Mouse (Mus musculus): Measurements from ENCODE around the gene Nck1.

Nck1 gene

GRCm38 (mm10) chr9:100535618-100536262 is 10.2 kb downstream of the Nck1 start:
- no peak for DNase-seq (ENCODE audit: extremely low read depth, low read depth)

- DNase-seq (ENCODE audit: extremely low read depth, low read depth): no peak
These were observed 11.2 kb downstream of the Nck1 start for GRCm38 (mm10) chr9:100534686-100535085.

- no peak for DNase-seq (ENCODE audit: extremely low read depth, low read depth)
These were observed 13.0 kb downstream of the Nck1 start for GRCm38 (mm10) chr9:100532847-100533505.

DNA sequence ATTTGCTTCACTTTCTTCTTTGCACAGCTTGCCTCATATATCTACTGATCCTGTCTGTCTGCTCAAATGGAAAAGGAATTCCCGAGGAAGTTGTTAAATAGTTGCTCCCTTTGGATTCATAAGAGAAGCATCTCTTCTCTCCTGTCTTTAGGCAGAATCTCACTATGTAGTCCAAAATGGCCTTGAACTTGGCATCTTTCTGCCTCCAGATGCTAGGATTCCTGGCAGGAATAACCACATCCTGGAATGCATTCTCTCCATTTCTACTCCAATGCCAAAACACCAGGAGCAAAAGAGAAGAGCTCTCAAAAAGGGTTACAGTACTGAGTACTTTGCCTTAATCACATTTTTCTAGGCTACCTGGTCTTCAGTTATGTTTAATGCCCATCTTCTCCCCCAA is 14.6 kb downstream of the Nck1 start:
- no peak for DNase-seq (ENCODE audit: extremely low read depth, low read depth)

DNA sequence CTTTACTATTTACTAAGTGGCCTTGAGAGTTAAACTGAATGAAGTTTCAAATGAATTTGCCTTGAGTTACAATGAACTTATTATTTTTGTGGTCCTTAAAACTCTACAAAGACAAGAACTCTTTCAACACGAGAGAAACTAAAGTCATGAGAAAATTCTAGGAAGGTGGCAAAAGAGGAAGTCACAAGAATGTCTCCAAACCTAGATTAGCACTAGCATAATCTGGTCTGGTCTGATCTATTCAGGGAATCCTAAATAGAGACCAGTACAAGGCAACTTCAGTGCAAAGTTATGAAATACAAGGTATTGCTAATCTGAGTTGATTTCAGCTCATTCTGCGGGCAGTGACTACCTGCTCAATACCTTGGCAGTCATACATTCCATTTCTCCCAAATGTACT is 20.7 kb downstream of the Nck1 start:
- no peak for DNase-seq (ENCODE audit: extremely low read depth, low read depth)

- DNase-seq (ENCODE audit: extremely low read depth, low read depth): no peak
These were observed 23.9 kb downstream of the Nck1 start for GRCm38 (mm10) chr9:100522029-100522428.

DNA sequence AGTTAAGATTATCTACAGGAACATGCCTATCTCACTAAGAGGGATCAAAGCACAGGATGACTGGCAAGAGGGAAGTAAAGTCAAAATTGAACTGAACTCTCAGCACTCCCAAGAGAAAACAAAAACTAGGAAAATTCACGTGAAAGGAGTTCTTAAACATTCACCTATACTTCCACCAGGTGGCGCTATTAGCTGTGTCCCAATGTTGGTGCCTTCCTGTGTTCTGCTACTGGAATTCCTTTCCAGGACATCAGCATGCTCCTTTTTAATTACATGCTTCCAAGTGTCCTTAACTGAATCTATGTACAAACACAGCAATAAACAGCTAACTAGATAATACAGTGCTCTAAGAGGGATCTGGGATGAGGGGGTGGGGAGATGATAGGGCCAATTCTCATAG is 25.3 kb downstream of the Nck1 start:
- DNase-seq (ENCODE audit: extremely low read depth, low read depth): no peak

DNA sequence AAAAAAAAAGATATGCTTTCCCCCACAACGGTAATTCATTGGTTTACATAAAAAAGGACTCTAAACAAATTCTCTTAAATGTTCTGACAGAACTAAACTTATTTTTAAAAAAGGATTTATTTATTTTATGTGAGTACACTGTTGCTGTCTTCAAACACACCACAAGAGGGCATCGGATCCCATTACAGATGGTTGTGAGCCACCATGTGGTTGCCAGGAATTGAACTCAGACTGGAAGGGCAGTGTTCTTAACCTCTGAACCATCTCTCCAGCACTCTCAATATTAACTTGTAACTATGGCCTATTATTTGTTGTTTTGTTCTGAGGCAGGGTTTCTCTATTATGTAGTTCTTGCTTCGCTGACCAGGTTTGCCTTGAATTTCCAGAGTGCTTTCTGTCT is 25.9 kb downstream of the Nck1 start:
- no peak for DNase-seq (ENCODE audit: extremely low read depth, low read depth)

- DNase-seq (ENCODE audit: extremely low read depth, low read depth): no peak
These were observed 38.4 kb downstream of the Nck1 start for GRCm38 (mm10) chr9:100507581-100507980.

- no peak for DNase-seq (ENCODE audit: extremely low read depth, low read depth)
These were observed 39.3 kb downstream of the Nck1 start for GRCm38 (mm10) chr9:100506652-100507051.

- no peak for DNase-seq (ENCODE audit: extremely low read depth, low read depth)
These were observed 40.4 kb downstream of the Nck1 start for GRCm38 (mm10) chr9:100505498-100505897.

DNA sequence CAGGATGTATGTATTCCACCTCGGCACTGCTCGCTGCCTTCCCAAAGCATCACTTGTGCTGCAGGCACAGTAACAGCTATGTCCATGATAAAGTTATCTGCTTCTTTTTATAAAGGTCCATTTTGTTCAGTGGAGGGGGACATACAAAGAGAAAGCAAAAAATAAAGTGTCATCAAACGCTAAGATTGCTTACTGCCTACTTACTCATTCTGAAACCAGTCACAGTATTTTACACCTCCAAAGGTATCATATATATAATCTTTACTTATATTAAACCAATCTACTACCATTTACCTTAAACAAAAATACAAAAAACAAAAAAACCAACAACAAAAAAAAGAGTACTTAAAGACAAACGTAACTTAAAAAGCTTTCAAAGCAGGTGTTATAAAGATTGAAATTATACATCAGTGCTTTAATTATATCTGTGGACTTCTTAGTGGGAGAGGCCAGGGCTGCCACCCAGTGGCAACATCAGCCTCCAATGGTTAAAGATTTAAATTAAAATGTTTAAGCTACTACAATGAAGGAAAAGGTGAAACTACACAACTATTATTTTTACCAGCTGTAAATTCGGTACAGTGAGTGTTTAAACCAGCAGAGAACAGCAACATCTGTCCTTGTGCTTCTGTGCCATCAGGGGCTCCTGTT is 52.2 kb downstream of the Nck1 start:
- no peak for DNase-seq (ENCODE audit: extremely low read depth, low read depth)

DNA sequence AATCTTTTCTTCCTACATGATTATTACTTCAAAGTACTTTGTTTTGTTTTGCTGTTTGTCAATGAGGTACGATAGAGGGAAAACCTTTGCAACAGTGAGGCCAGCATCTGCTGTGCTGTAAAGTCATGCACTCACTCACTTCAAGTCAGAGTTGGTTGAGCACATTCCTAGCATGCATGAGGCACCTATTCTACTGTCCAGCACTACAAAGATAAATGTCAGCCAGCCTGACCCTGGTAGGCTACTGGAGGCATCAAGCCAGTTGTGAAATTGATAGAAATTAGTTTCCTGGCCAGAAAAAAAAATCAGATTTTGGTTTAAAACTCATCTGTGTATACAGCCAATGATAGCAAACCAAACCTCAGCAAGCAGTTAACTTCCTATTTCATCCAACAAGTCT is 54.5 kb downstream of the Nck1 start:
- DNase-seq (ENCODE audit: extremely low read depth, low read depth): no peak

DNA sequence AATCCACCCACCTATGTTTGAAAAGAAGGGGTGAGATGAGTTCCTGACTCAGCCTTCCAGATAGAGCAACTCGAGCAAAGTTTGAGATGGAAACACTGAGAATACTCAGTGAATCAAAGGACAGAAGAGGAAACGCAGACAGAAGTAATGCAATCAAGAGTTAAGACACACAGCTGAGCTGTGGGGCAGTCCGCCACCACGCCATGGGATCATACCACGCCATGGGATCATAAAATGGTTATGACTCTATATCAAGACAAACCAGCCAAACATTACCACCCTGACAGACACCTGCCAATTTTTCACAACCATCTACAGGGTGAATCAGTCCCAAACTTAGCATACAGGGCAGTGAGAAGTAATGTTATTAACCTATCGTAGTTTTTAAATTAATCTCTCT is 57.0 kb downstream of the Nck1 start:
- no peak for DNase-seq (ENCODE audit: extremely low read depth, low read depth)

DNA sequence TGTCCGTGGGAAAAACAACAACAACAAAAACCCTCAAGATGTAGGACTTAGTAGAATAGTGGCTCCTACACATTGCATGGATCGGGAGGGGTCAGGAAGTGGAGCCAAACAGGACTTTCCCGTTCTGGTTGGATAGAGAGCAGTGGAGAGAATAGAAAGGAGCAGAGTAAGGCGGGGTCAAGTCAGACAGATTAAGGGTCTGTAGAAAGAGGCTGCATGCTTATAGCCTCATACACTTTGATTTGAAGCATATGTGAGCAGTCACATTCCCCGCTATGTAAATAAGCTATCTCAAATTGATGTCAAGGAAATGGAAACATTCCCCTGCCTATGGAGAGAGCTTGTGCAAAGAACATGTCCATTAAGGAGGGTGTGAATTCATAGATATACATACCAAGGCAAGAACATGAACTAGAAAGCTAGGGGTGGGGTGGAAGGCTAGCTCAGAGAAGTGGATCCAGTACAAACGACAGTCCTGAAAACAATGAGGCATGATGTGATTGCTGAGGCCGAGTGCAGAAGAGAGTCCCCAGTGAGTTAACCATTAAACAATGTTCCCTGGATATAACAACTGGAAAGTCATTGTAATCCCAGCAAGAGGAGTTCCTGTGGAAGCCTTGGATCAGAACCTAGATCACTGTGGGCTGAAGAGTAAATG is 57.7 kb downstream of the Nck1 start:
- no peak for DNase-seq (ENCODE audit: extremely low read depth, low read depth)

- no peak for DNase-seq (ENCODE audit: extremely low read depth, low read depth)
These were observed 59.5 kb downstream of the Nck1 start, which contains the start of gene Il20rb for GRCm38 (mm10) chr9:100486431-100486830. Gene Il20rb, minus strand, starts transcription at chr9:100486788.

GRCm38 (mm10) chr9:100483318-100483717 is 62.6 kb downstream of the Nck1 start:
- no peak for DNase-seq (ENCODE audit: extremely low read depth, low read depth)

DNA sequence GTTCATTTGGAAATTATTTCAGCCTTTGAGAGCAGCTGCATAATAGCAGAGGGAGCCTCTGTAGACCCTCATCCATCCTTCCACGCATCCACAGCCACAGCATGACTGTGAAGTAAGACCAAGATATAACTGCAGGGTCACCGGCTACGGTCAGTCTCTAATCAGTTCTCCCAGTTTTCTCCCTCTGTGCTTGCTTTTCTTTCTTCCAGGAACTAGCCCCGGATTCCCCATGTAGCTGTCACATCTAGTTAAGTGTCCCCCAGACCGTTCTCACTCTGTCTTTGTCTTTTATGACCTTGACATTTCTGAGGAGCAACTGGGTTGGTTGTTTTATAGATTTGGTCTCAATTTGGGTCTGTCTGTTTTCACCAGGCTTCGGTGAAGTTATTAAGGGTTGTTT is 64.3 kb downstream of the Nck1 start:
- DNase-seq (ENCODE audit: extremely low read depth, low read depth): no peak

DNA sequence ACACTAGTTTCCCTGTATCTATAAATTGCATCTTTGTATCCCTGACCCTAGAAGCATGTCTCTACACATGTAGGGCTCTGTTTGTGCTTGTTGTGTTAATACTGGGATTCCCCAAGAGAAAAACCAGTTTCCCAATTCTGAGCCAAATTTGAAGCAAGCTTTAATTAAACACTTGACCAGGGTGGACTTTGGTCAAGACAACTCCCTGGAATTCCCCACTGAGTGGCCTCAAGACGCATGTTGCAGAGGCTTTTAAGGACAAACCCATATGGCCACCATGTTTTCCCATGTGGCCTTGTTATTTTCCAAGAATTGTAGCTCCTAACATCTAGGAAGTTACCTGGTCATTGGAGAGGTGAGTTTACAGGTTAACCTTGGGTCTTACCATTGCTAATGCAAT is 71.9 kb downstream of the Nck1 start:
- no peak for DNase-seq (ENCODE audit: extremely low read depth, low read depth)

DNA sequence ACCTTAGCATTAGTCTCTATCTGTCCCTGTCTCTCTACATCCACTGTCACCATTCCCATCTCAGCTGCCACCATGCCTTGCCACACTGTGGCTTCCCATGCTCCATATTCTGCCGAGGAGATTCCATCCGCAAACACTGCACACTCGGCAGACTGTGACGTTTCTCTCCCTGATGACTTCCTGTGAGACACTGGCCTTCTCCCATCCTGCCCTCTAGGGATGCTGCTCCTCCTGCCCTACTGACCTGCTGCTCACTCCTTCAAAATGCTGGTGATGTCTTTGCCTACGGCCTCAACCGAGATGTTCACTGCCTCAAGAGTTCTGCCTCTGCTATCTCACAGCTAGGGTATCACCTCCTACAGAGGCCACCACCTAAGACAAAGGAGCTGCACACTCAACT is 72.6 kb downstream of the Nck1 start:
- no peak for DNase-seq (ENCODE audit: extremely low read depth, low read depth)

- no peak for DNase-seq (ENCODE audit: extremely low read depth, low read depth)
These were observed 73.0 kb downstream of the Nck1 start for GRCm38 (mm10) chr9:100472931-100473330.

DNA sequence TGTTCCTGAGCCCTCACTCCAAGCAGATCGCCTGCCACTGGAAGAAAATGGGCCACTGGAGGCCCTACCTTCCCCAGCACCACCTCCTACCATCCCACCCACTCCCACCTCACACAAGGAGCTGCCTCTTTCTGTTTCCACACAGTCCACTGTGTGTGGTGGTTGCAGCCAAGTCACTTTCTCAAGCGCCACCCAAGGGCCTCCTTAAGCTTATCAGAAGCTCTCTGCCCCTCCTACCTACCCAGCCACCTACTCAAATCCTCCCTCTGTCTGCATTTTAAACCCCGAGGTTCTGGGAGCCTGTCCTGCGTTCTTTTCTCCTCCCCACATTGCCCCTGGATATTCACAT is 74.4 kb downstream of the Nck1 start:
- no peak for DNase-seq (ENCODE audit: extremely low read depth, low read depth)

Data from MEL-GATA-1-ER (cell line).